Mouse (Mus musculus) E14TG2a.4 (cell line): Measurements from ENCODE around the gene Gm6993.

Experiments used
- CTCF ChIP-seq: conservative IDR thresholded peaks from 2 replicates; pipeline ENCODE4 v1.5.1; 2014; ENCODE audit warnings: low read length
- NANOG ChIP-seq: IDR thresholded peaks from 2 replicates; pipeline ENCODE4 v1.6.1; 2014; ENCODE audit warnings: borderline replicate concordance, low read length, mixed read lengths
- POU5F1 ChIP-seq: IDR thresholded peaks from 2 replicates; pipeline ENCODE4 v1.6.1; 2014; ENCODE audit warnings: low read length, borderline replicate concordance

DNA sequence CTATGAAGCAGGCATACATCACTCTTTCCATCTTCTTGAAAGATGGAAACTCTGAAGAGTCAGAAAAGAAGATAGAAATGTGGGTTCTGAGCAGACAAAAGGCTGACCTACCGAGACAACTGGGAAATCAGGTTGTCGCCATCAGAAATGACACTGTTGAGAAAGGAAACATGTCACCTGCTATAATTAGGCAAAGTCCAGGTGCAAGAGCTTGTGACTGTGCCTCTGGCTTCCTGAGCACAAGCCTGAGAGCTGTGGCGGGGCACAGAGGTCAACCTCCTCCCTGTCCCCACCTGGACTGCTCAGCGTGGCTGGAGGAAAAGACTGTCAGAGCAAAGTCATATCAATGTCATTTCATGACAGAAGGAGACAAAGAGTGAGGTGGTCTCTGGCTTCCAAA, 772 bp upstream of the Gm6993 start:
- TF ChIP-seq CTCF (no peak), NANOG (no peak), POU5F1 (no peak)
